Mouse (Mus musculus): ENCODE data around the gene Gps2.

- TF ChIP-seq CTCF (IDR thresholded peaks at IDR 0.05; ENCODE audit: low read depth), result peak; percentile 86
- TF ChIP-seq EP300 (IDR thresholded peaks at IDR 0.05; ENCODE audit: low read depth), result peak; percentile 51; the same call in 1 of the 2 replicates
Measured at GRCm38 (mm10) chr11:69921114-69922011, 7.7 kb downstream of the Gps2 start, which contains the start of gene Eif5a.
